29 mouse cellular contexts compared by ENCODE assay signal in the genomic region with DNA sequence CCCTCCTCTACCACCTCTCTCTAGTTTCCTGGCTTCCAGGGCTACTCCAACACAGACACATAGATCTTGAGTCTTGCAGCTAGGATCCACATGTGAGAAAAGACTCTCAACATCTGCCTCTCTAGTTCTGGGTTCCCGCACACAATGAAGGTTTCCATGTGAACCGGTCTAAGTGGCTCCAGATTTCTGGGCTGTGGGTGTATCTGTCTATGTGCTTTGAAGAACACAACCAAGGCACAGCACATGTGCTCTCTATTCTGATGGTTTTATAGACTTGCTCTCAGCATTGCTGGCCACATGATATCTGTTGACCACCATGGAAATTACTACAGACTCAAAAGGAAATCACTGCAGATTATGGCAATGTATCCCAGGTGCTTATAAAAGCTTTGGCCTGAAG.
A peak's percentile ranks its signal among the peaks of the same experiment; 100 is the strongest.
DNase-seq lines count a peak whose midpoint lies in the region; ATAC-seq lines count a peak whose summit lies in the region.
"Had no signal": no experiment of that assay in that cellular context is flagged by ENCODE, and none has a peak within 500 bp of the region (broad histone marks: within the 10 kb centered on the region; RNA-seq: fewer than 3 reads in every experiment).

No protein-coding gene starts in this region.

- H3K4me1 ChIP-seq in embryonic facial prominence, embryonic 10.5 days, result no peaks in the 10 kb centered on the region
- no peaks in the 10 kb centered on the region for H3K4me1 ChIP-seq in embryonic facial prominence, embryonic 14.5 days (ENCODE audit: control insufficient read depth, insufficient read depth, low read length)
- no peaks in the 10 kb centered on the region for H3K4me1 ChIP-seq in limb, embryonic 13.5 days
- no peaks in the 10 kb centered on the region for H3K4me1 ChIP-seq in forebrain, embryonic 11.5 days (replicated peaks; ENCODE audit: control insufficient read depth, insufficient read depth, low read length)
- H3K4me1 ChIP-seq: embryonic facial prominence, embryonic 12.5 days; embryonic facial prominence, embryonic 15.5 days; forebrain, embryonic 10.5 days; forebrain, embryonic 13.5 days; forebrain, embryonic 15.5 days had no signal

- no peak overlapping the region for H3K27ac ChIP-seq in embryonic facial prominence, embryonic 10.5 days (replicated peaks)
- H3K27ac ChIP-seq in embryonic facial prominence, embryonic 14.5 days (replicated peaks; ENCODE audit: low read depth, low read length), result no peak overlapping the region
- no peak overlapping the region for H3K27ac ChIP-seq in limb, embryonic 13.5 days
- H3K27ac ChIP-seq in forebrain, embryonic 11.5 days (ENCODE audit: low read depth, low read length), result no peak overlapping the region
- H3K27ac ChIP-seq: embryonic facial prominence, embryonic 12.5 days; embryonic facial prominence, embryonic 15.5 days; forebrain, embryonic 10.5 days; forebrain, embryonic 13.5 days; forebrain, embryonic 15.5 days had no signal

- no peaks in the 10 kb centered on the region for H3K9me3 ChIP-seq in embryonic facial prominence, embryonic 10.5 days
- no peaks in the 10 kb centered on the region for H3K9me3 ChIP-seq in embryonic facial prominence, embryonic 14.5 days (ENCODE audit: control insufficient read depth, low read length)
- no peaks in the 10 kb centered on the region for H3K9me3 ChIP-seq in limb, embryonic 13.5 days
- H3K9me3 ChIP-seq in forebrain, embryonic 11.5 days (ENCODE audit: control insufficient read depth, low read length), result no peaks in the 10 kb centered on the region
- H3K9me3 ChIP-seq: embryonic facial prominence, embryonic 12.5 days; embryonic facial prominence, embryonic 15.5 days; forebrain, embryonic 10.5 days; forebrain, embryonic 13.5 days; forebrain, embryonic 15.5 days; G1E had no signal

- WGBS in embryonic facial prominence, embryonic 10.5 days, result 75% methylated on average over 2 of the region's 2 CpGs
- WGBS in embryonic facial prominence, embryonic 14.5 days, result 63% methylated on average over 2 of the region's 2 CpGs
- WGBS in limb, embryonic 13.5 days, result 37% methylated on average over 2 of the region's 2 CpGs
- WGBS in forebrain, embryonic 11.5 days, result 91% methylated on average over 2 of the region's 2 CpGs

- no peak overlapping the region for H3K4me2 ChIP-seq in embryonic facial prominence, embryonic 14.5 days (ENCODE audit: low read depth, low read length)
- no peak overlapping the region for H3K4me2 ChIP-seq in limb, embryonic 13.5 days (replicated peaks)
- H3K4me2 ChIP-seq in forebrain, embryonic 11.5 days (ENCODE audit: low read depth, low read length, severe bottlenecking), result no peak overlapping the region
- H3K4me2 ChIP-seq: embryonic facial prominence, embryonic 12.5 days; embryonic facial prominence, embryonic 15.5 days; forebrain, embryonic 13.5 days; forebrain, embryonic 15.5 days had no signal

- H3K36me3 ChIP-seq in embryonic facial prominence, embryonic 10.5 days (replicated peaks), result no peaks in the 10 kb centered on the region
- H3K36me3 ChIP-seq in embryonic facial prominence, embryonic 14.5 days (ENCODE audit: control insufficient read depth, insufficient read depth, low read length), result no peaks in the 10 kb centered on the region
- no peaks in the 10 kb centered on the region for H3K36me3 ChIP-seq in limb, embryonic 13.5 days
- H3K36me3 ChIP-seq in forebrain, embryonic 11.5 days (ENCODE audit: control insufficient read depth, insufficient read depth, low read length), result no peaks in the 10 kb centered on the region
- H3K36me3 ChIP-seq: embryonic facial prominence, embryonic 12.5 days; embryonic facial prominence, embryonic 15.5 days; forebrain, embryonic 10.5 days; forebrain, embryonic 15.5 days; G1E had no signal

- H3K4me3 ChIP-seq in embryonic facial prominence, embryonic 10.5 days, result no peak overlapping the region
- no peak overlapping the region for H3K4me3 ChIP-seq in embryonic facial prominence, embryonic 14.5 days (ENCODE audit: low read depth, low read length)
- H3K4me3 ChIP-seq in limb, embryonic 13.5 days, result no peak overlapping the region
- no peak overlapping the region for H3K4me3 ChIP-seq in forebrain, embryonic 11.5 days (ENCODE audit: low read depth, low read length)
- H3K4me3 ChIP-seq: embryonic facial prominence, embryonic 12.5 days; embryonic facial prominence, embryonic 15.5 days; erythroblast, embryonic 14.5 days; forebrain, embryonic 10.5 days; forebrain, embryonic 13.5 days; forebrain, embryonic 15.5 days had no signal

- H3K27me3 ChIP-seq in embryonic facial prominence, embryonic 10.5 days (replicated peaks; ENCODE audit: low read depth, poor library complexity, severe bottlenecking), result no peaks in the 10 kb centered on the region
- no peaks in the 10 kb centered on the region for H3K27me3 ChIP-seq in embryonic facial prominence, embryonic 14.5 days (replicated peaks; ENCODE audit: control insufficient read depth, insufficient read depth, low read length)
- no peaks in the 10 kb centered on the region for H3K27me3 ChIP-seq in limb, embryonic 13.5 days
- H3K27me3 ChIP-seq in forebrain, embryonic 11.5 days (ENCODE audit: control insufficient read depth, insufficient read depth, low read length), result no peaks in the 10 kb centered on the region
- H3K27me3 ChIP-seq: CH12.LX; embryonic facial prominence, embryonic 12.5 days; embryonic facial prominence, embryonic 15.5 days; forebrain, embryonic 13.5 days; forebrain, embryonic 15.5 days; Patski had no signal

- no peak overlapping the region for H3K9ac ChIP-seq in embryonic facial prominence, embryonic 14.5 days (ENCODE audit: low read depth, low read length)
- H3K9ac ChIP-seq in limb, embryonic 13.5 days, result no peak overlapping the region
- H3K9ac ChIP-seq in forebrain, embryonic 11.5 days (ENCODE audit: low read length), result no peak overlapping the region
- H3K9ac ChIP-seq: embryonic facial prominence, embryonic 12.5 days; embryonic facial prominence, embryonic 15.5 days; forebrain, embryonic 13.5 days; forebrain, embryonic 15.5 days; forebrain, postnatal 0 days had no signal

- no peak for ATAC-seq in embryonic facial prominence, embryonic 14.5 days (ENCODE audit: low read depth)
- peak; percentile 66; the same call in 1 of the 2 replicates for ATAC-seq in limb, embryonic 13.5 days (ENCODE audit: low FRiP score, low read depth)
- no peak for ATAC-seq in forebrain, embryonic 11.5 days (replicated peaks; ENCODE audit: low FRiP score)
- ATAC-seq: activated CD4-positive, CD25-positive, alpha-beta regulatory T cell, adult 4 months; CD4-positive, CD25-positive, alpha-beta regulatory T cell, adult 4 months; forebrain, embryonic 13.5 days; forebrain, embryonic 15.5 days; forebrain, postnatal 0 days; Patski had no signal

- DNase-seq in embryo, embryonic 10.5 days (ENCODE audit: low spot score), result peak; percentile 1
- no peak for DNase-seq in embryo, embryonic 11 days
- DNase-seq in embryonic facial prominence, embryonic 10.5 days (ENCODE audit: low spot score), result peak; percentile 10
- peak; percentile 4 for DNase-seq in embryonic facial prominence, embryonic 14.5 days (ENCODE audit: low spot score)
- DNase-seq in retina, embryonic 14.5 days (ENCODE audit: low spot score), result no peak
- DNase-seq in forebrain, embryonic 11.5 days (ENCODE audit: low spot score), result no peak
- no peak for DNase-seq in heart, adult 11 months
- DNase-seq: adrenal gland, adult 2 months; adrenal gland, postnatal 10 days; adrenal gland, postnatal 25 days; B cell, adult 2 months; cerebellum, adult 11-12 months; cerebellum, adult 2 months; cerebellum, adult 9-10 months; cerebellum, postnatal 10 days; cerebellum, postnatal 25 days; forebrain, postnatal 0 days had no signal

Comparison
In these comparisons a context has a peak if more than half of its experiments do, and no peak if none do; other contexts are left out.
1. DNase-seq: peak in embryo, embryonic 10.5 days (single experiment), embryonic facial prominence, embryonic 10.5 days (single experiment) and embryonic facial prominence, embryonic 14.5 days (single experiment); none in embryo, embryonic 11 days (single experiment), retina, embryonic 14.5 days (single experiment), forebrain, embryonic 11.5 days (single experiment) and heart, adult 11 months (single experiment).